Mouse (Mus musculus) bone marrow, adult 2 months (tissue): Measurements from ENCODE around the gene Nploc4. TPM values are rescaled to one million over a fixed set of nuclear protein-coding genes. Genes with fewer than 3 reads are reported as not detected.
"Not testable (repeated sequence)": the region's sequence is repeated elsewhere in the genome, so short reads cannot be mapped to it uniquely, and the experiment has no call there.

Experiments used
- H3K27ac ChIP-seq: fragments of 200-500 bp; 2 replicates; pipeline ENCODE4 v1.5.1; 2012; ENCODE audit warnings: low read depth, mild to moderate bottlenecking, control low read depth, inconsistent platforms, low read length; ENCODE audit not compliant: control insufficient read depth, poor library complexity, insufficient read depth
- H3K4me1 ChIP-seq: fragments of 200-500 bp; 2 replicates; pipeline ENCODE4 v1.6.1; 2011; ENCODE audit warnings: low read length; ENCODE audit not compliant: control insufficient read depth, insufficient read depth
- H3K4me3 ChIP-seq: fragments of 200-500 bp; replicated peaks from 2 replicates; pipeline ENCODE3; 2011; ENCODE audit warnings: mild to moderate bottlenecking, low read depth, low read length, control low read depth; ENCODE audit not compliant: control insufficient read depth
- CTCF ChIP-seq: fragments of 200-500 bp; IDR thresholded peaks from 2 replicates; pipeline ENCODE4 v1.5.1; 2011; ENCODE audit warnings: low read length, control low read depth; ENCODE audit not compliant: control insufficient read depth, insufficient read depth
- POLR2A ChIP-seq: fragments of 200-500 bp; IDR thresholded peaks from 2 replicates; pipeline ENCODE4 v1.6.1; 2011; ENCODE audit warnings: low read depth, mild to moderate bottlenecking, control low read depth, low read length, borderline replicate concordance; ENCODE audit not compliant: control insufficient read depth
- WGBS: fragments of 180-500 bp; shearing (Covaris S2); methylation state at CpG from one replicate; pipeline ENCODE4 v1.1.7; 2018; 5-methylcytosine and 5-hydroxymethylcytosine counted together
- polyA plus RNA-seq: library from polyadenylated mRNA; stranded (reverse); fragments of >200 nt; gene quantifications from 2 replicates; pipeline ENCODE4 v1.2.4, GENCODE M21; 2011; ENCODE audit warnings: low replicate concordance; ENCODE audit not compliant: missing spikeins, insufficient read depth, insufficient read length

Nploc4 gene
- polyA plus RNA-seq, 1 experiment: 30.0 TPM

DNA sequence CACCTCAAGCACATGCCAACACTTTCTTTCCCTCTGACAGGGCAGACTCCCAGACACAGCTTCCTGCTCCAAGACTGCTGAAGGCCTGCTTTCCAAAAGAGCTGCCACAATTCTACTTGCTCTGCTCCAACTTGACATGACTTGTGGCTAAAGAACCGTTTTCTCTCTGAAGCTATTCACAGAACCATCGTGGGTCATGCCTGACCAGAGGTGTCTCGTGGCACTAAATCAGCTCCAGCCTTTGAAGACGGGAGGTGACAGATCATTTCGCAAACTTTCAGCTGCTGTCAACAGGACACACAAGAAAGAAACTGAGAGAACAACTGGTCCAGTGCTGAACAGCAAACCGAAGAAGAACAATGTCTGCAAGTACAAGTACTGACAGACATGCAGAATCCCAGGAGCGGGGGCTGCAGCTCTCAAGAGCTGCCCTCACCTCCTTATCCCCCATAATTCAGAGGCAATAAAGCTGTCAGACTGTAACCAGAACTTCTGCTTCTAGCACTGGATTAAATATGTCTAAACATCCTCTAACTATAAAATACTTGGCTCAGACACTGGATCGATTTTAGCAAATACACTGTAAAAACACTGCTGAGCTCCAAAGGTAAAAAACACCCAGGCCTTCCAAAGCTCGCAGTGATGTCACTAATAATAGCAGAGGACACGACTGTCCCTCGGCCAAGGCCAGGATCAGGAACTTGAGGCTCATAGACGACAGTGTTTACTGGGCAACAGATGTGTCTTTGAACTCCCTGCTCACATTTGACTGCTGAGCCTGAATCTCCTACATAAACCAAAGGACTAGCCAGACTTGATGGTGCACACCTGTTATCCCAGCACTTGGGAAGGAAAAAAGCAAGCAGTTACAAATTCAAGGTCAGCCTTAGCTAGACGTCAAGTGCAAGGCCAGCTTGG is 14.6 kb downstream of the Nploc4 start:
- TF ChIP-seq CTCF (no peak), POLR2A (no peak)
- Histone ChIP-seq H3K4me3 (no peak overlapping the region), H3K27ac (no peak overlapping the region), H3K4me1 (no peaks in the 10 kb centered on the region)
- WGBS: 62% methylated on average over 13 of the region's 13 CpGs

DNA sequence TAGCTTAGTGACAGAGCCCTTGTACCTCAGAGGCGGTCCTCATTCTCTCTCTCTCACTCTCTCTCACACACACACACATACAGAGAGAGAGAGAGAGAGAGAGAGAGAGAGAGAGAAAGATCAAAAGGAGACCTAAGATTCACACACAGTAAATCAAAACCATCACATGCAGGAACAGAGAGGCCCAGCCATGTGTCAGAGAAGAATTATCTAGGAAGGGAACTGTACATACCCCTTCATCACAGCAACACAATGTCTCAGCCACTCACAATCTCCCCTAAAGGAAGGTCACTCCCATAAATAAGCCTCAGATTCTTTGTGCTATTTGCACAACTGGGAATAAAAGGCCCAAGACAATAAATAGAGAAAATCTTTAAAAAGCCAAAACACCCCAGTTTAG is 18.9 kb downstream of the Nploc4 start:
- no peaks in the 10 kb centered on the region for H3K4me1 ChIP-seq
- H3K4me3 ChIP-seq: no peak overlapping the region
- no peak for TF ChIP-seq CTCF
- no peak for TF ChIP-seq POLR2A
- no peak overlapping the region for H3K27ac ChIP-seq
- WGBS: 94% methylated on average over 1 of the region's 1 CpGs

DNA sequence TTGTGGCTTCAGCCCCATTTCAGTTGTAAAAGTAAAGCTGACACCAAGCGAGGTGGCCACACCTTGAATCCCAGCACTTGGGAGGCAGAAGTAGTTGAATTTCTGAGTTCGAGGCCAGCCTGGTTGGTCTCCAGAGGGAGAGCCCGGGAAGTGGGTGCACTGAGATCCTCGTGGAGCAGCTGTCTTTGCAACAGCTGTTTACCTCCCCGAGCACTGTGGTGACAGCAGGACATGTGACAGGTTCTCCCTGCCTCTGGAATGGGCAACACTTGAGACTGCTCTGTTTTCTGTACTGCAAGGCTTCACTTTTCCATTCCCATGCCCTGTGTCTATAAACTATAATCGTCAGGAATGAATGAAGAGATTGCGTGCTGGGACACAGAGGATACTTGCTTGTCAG is 19.7 kb downstream of the Nploc4 start:
- TF ChIP-seq CTCF: no peak
- TF ChIP-seq POLR2A: no peak
- 86% methylated on average over 7 of the region's 7 CpGs for WGBS
- no peak overlapping the region for H3K27ac ChIP-seq
- H3K4me1 ChIP-seq: no peaks in the 10 kb centered on the region
- no peak overlapping the region for H3K4me3 ChIP-seq

DNA sequence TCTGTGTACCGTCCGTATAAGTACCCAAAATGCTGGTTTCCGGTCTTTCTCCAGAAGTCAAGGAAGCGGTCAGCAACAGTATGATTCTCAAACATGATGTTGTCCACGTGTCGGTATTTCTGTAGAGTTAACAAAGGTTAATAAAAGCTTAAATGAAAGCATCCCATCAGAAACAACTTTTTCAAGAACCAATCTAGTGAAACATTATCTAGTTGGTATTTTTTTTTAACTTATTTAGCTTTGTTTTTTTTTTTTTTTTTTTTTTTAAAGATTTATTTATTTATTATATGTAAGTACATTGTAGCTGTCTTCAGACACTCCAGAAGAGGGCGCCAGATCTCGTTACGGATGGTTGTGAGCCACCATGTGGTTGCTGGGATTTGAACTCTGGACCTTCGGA is 23.9 kb downstream of the Nploc4 start:
- H3K4me3 ChIP-seq, H3K4me1 ChIP-seq, H3K27ac ChIP-seq: not testable (repeated sequence)
- WGBS: 95% methylated on average over 7 of the region's 10 CpGs

DNA sequence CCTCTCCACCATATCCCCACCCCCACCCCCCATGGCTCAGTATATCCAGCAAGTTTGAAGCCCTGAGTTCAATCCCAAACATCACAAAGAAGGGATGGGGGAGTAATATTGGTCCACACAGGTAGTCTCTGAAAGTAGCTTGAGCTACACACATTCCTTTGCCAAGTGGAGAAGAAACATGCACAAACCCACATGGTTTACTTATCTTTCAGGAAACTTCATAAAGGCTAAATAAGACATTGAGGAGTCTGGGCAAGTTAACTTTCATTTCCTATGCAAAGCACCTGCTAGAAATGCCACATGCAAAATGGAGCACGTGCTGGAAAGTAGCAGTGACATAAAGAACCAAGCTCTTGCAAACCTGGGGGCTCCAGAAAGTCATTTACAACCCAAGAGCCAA is 31.1 kb downstream of the Nploc4 start:
- TF ChIP-seq CTCF (no peak), POLR2A (no peak)
- Histone ChIP-seq H3K4me1 (no peaks in the 10 kb centered on the region), H3K27ac (no peak overlapping the region), H3K4me3 (no peak overlapping the region)
- 55% methylated on average over 1 of the region's 1 CpGs for WGBS

DNA sequence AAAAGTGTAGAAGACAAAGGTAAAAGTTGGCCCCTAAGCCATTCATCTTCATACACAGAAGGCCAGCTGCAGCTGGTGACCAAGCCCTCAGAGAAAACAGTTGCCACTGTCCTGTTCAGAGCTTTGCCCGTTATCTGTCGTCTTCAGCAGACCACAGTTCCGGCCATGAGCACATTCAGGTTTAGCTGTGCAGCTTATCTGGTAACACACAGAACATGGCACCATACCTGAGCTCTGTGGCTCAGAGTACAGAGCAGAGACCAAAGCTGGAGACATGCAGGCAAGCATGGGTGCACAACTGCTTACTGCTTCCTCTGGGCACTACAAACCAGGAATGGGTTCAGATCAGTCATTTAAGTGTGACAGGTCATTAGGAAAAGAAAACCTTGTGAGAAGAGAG is 31.6 kb downstream of the Nploc4 start:
- WGBS: 47% methylated on average over 3 of the region's 3 CpGs
- H3K4me1 ChIP-seq: no peaks in the 10 kb centered on the region
- TF ChIP-seq POLR2A: no peak
- no peak for TF ChIP-seq CTCF
- H3K27ac ChIP-seq: no peak overlapping the region
- no peak overlapping the region for H3K4me3 ChIP-seq

DNA sequence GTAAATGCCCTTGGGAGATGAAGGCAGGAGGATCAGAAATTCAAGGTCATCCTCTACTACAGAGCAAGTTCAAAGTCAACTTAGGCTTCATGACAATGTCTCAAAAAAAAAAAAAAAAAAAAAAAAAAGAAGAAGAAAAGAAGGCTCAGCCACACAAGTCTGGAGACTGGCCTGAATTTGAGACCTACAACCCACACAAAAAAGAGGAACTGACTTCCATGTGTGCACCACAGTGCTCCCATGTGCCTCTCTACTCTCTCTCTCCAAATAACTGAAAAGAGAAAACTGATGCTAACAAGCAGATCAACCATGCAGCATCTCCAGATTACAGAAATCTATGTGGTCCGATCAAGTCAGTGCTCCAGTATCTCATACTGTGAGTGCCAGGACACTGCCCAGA is 32.7 kb downstream of the Nploc4 start:
- no peak overlapping the region for H3K27ac ChIP-seq
- no peaks in the 10 kb centered on the region for H3K4me1 ChIP-seq
- whole genome bisulfite sequencing: 55% methylated on average over 1 of the region's 1 CpGs
- no peak overlapping the region for H3K4me3 ChIP-seq
- TF ChIP-seq CTCF: no peak
- no peak for TF ChIP-seq POLR2A

DNA sequence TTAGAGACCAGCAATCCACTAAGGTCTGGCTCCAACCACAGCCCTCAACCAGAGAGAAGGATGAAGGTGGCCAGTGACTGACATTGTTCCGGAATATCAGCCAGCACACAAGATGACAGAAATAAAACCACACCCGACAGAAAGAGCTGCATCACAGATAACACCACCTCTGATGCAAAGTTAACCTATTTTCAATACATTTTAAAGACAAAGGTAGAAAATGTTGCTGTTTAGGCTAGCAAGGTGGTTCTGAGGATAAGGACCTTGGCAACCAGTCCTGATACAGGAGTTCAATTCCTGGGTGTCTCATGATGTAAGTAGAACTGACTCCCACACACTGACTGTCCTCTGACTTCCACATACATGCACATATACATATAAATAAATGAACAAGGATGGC is 38.2 kb downstream of the Nploc4 start:
- no peaks in the 10 kb centered on the region; the same call in none of the 2 replicates for H3K4me1 ChIP-seq
- no peak overlapping the region for H3K4me3 ChIP-seq
- TF ChIP-seq POLR2A (no peak), CTCF (no peak)
- 61% methylated on average over 2 of the region's 2 CpGs for WGBS
- no peak overlapping the region for H3K27ac ChIP-seq

DNA sequence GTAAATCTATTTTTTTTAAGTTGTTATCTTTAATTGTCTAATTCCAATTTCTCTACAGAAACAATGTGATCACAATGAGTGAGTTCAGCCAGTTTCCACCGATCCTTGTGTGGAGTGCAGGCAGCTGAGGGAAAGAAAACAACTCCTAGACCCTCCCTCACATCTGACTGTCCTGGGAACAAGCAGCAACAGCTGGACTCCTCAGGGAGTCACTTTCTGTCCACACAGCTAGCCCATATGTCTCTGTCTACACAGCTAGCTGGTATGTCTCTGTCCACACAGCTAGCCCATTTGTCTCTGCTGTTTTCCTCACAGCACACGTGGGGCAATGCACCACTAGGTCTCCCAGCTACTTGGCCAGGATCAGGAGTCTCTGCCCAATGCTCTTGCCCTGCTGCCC is 39.9 kb downstream of the Nploc4 start:
- TF ChIP-seq POLR2A (no peak), CTCF (no peak)

More for the DNA sequence above, 39.9 kb downstream of the Nploc4 start:
- Histone ChIP-seq H3K4me3 (no peak overlapping the region), H3K27ac (no peak overlapping the region), H3K4me1 (no peaks in the 10 kb centered on the region; the same call in none of the 2 replicates)
- WGBS: 84% methylated on average over 2 of the region's 2 CpGs
